Comparison of ENCODE assay signal across 7 mouse cellular contexts in the genomic region with DNA sequence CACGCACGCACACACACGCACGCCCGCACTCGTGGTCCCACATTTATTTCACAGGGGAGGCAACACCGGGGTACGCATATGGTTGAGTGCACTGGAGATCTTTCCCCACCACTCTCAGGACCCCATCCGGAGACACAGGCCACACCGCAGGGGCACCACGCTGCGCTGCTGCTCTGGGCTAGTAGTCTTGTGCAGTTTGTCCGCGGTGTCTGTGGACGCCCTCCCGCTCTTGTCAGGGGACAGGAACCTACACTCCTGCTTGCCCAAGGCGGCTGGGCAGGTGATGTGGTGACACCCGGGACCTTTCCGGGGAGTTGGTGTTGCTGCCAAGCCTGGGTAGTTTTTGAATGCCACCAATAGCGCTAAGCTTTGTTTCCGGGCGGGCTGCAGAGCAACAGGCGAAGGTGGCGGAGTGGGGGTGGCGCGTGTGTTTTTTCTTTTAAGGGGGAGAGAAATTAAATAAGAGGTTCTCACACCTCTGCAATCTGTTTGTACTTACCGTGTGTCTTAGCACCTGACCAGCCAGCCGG. TPM values are rescaled to one million over a fixed set of nuclear protein-coding genes. Genes with fewer than 3 reads are reported as not detected.
DNase-seq lines count a peak whose midpoint lies in the region; ATAC-seq and TF ChIP-seq lines count a peak whose summit lies in the region.

No protein-coding gene starts in this region.

- 0 out of 2 replicates have a peak, but pooled peaks cover under 1% of the 10 kb centered on the region for H3K4me1 ChIP-seq in lung, embryonic 14.5 days (ENCODE audit: insufficient read depth)
- peaks cover 4% of the 10 kb centered on the region; the same call in 1 of the 2 replicates for H3K4me1 ChIP-seq in lung, adult 2 months (ENCODE audit: control insufficient read depth, insufficient read depth, low read length)
- peaks cover 71% of the 10 kb centered on the region for H3K4me1 ChIP-seq in embryonic facial prominence, embryonic 13.5 days
- peaks cover 41% of the 10 kb centered on the region for H3K4me1 ChIP-seq in hindbrain, embryonic 13.5 days (replicated peaks)

- ATAC-seq in lung, embryonic 14.5 days (ENCODE audit: insufficient read depth): no peak
- ATAC-seq in embryonic facial prominence, embryonic 13.5 days (ENCODE audit: insufficient number of reproducible peaks, insufficient read depth, low FRiP score, low TSS enrichment, low read depth): no peak
- ATAC-seq in hindbrain, embryonic 13.5 days (ENCODE audit: low FRiP score): no peak

- TF ChIP-seq POLR2A in lung, adult 2 months (IDR thresholded peaks at IDR 0.05; ENCODE audit: borderline replicate concordance, extremely low read depth, low read depth, low read length): no peak

- H3K27me3 ChIP-seq in lung, embryonic 14.5 days (ENCODE audit: insufficient read depth, low read length): peaks cover 96% of the 10 kb centered on the region
- peaks cover 85% of the 10 kb centered on the region for H3K27me3 ChIP-seq in embryonic facial prominence, embryonic 13.5 days
- H3K27me3 ChIP-seq in hindbrain, embryonic 13.5 days: peaks cover 100% of the 10 kb centered on the region

- DNase-seq in lung, embryonic 14.5 days: no peak
- no peak for DNase-seq in lung, adult 2 months
- peak; percentile 45 to 47 for DNase-seq in natural killer cell, adult 2 months (ENCODE audit: low spot score in 2 of 2)
- DNase-seq in cerebellum, adult 18-20 months: no peak
- no peak for DNase-seq in spleen, postnatal 14 days (ENCODE audit: low spot score in 2 of 2)

- no peak for TF ChIP-seq CTCF in lung, embryonic 14.5 days (IDR thresholded peaks at IDR 0.05; ENCODE audit: low read depth)
- no peak for TF ChIP-seq CTCF in lung, adult 2 months (IDR thresholded peaks at IDR 0.05; ENCODE audit: insufficient read depth, low read length)

- peak overlapping the region; percentile 82 for H3K4me2 ChIP-seq in lung, embryonic 14.5 days
- peak overlapping the region; percentile 82 for H3K4me2 ChIP-seq in embryonic facial prominence, embryonic 13.5 days
- peak overlapping the region; percentile 58 for H3K4me2 ChIP-seq in hindbrain, embryonic 13.5 days

- H3K4me3 ChIP-seq in lung, embryonic 14.5 days (ENCODE audit: low read depth, low read length): peak overlapping the region; percentile 50
- no peak overlapping the region for H3K4me3 ChIP-seq in lung, adult 2 months (replicated peaks; ENCODE audit: extremely low read depth, low read depth, low read length)
- H3K4me3 ChIP-seq in embryonic facial prominence, embryonic 13.5 days: peak overlapping the region; percentile 66
- H3K4me3 ChIP-seq in hindbrain, embryonic 13.5 days: peak overlapping the region; percentile 38

- peak overlapping the region; percentile 27; the same call in 1 of the 2 replicates for H3K27ac ChIP-seq in lung, embryonic 14.5 days (ENCODE audit: low read depth)
- peak overlapping the region; percentile 89 for H3K27ac ChIP-seq in embryonic facial prominence, embryonic 13.5 days
- no peak overlapping the region for H3K27ac ChIP-seq in hindbrain, embryonic 13.5 days

- no peaks in the 10 kb centered on the region for H3K36me3 ChIP-seq in lung, embryonic 14.5 days (ENCODE audit: insufficient read depth)
- H3K36me3 ChIP-seq in embryonic facial prominence, embryonic 13.5 days: peaks cover 9% of the 10 kb centered on the region; the same call in 1 of the 2 replicates
- no peaks in the 10 kb centered on the region for H3K36me3 ChIP-seq in hindbrain, embryonic 13.5 days

- peak overlapping the region; percentile 54 for H3K9ac ChIP-seq in lung, embryonic 14.5 days
- H3K9ac ChIP-seq in embryonic facial prominence, embryonic 13.5 days: peak overlapping the region; percentile 87
- H3K9ac ChIP-seq in hindbrain, embryonic 13.5 days: no peak overlapping the region

- H3K9me3 ChIP-seq in lung, embryonic 14.5 days (ENCODE audit: low read depth, low read length): no peaks in the 10 kb centered on the region
- no peaks in the 10 kb centered on the region for H3K9me3 ChIP-seq in embryonic facial prominence, embryonic 13.5 days
- H3K9me3 ChIP-seq in hindbrain, embryonic 13.5 days: no peaks in the 10 kb centered on the region

- 2% methylated on average over 28 of the region's 28 CpGs for WGBS in lung, embryonic 14.5 days
- WGBS in lung, adult 2 months: 6% methylated on average over 24 of the region's 28 CpGs
- 2% methylated on average over 28 of the region's 28 CpGs for WGBS in embryonic facial prominence, embryonic 13.5 days
- 2% methylated on average over 28 of the region's 28 CpGs for WGBS in hindbrain, embryonic 13.5 days

RNA-seq across cellular contexts. Expression of a gene that starts 1.5 kb away (rescaled TPM):
- polyA plus RNA-seq in lung, embryonic 14.5 days (2014; fragmentation: Nextera tagmentation; extraction: Ambion mirVana): 151 and 165 TPM in 2 replicates
- polyA plus RNA-seq in lung, adult 2 months (2012; rRNA removed): 27.7 and 34.3 TPM in 2 replicates
- polyA plus RNA-seq in embryonic facial prominence, embryonic 13.5 days (2015; fragmentation: Nextera tagmentation; extraction: Ambion mirVana): 152 and 159 TPM in 2 replicates
- polyA plus RNA-seq in hindbrain, embryonic 13.5 days (2015; fragmentation: Nextera tagmentation; extraction: Ambion mirVana): 2.2 and 2.9 TPM in 2 replicates

RNA-seq across cellular contexts. Expression of a gene that starts 7.3 kb away (rescaled TPM):
- polyA plus RNA-seq in lung, embryonic 14.5 days (2014; fragmentation: Nextera tagmentation; extraction: Ambion mirVana): 6.7 and 8.3 TPM in 2 replicates
- 10.5 and 12.2 TPM in 2 replicates for polyA plus RNA-seq in lung, adult 2 months (2012; rRNA removed)
- polyA plus RNA-seq in embryonic facial prominence, embryonic 13.5 days (2015; fragmentation: Nextera tagmentation; extraction: Ambion mirVana): 32.3 and 34.8 TPM in 2 replicates
- 78.5 and 78.8 TPM in 2 replicates for polyA plus RNA-seq in hindbrain, embryonic 13.5 days (2015; fragmentation: Nextera tagmentation; extraction: Ambion mirVana)

RNA-seq across cellular contexts. Expression of a gene that starts 12.1 kb away (rescaled TPM):
- polyA plus RNA-seq in lung, embryonic 14.5 days (2014; fragmentation: Nextera tagmentation; extraction: Ambion mirVana): 113 and 126 TPM in 2 replicates
- 145 and 178 TPM in 2 replicates for polyA plus RNA-seq in lung, adult 2 months (2012; rRNA removed)
- polyA plus RNA-seq in embryonic facial prominence, embryonic 13.5 days (2015; fragmentation: Nextera tagmentation; extraction: Ambion mirVana): 169 and 178 TPM in 2 replicates
- 147 and 148 TPM in 2 replicates for polyA plus RNA-seq in hindbrain, embryonic 13.5 days (2015; fragmentation: Nextera tagmentation; extraction: Ambion mirVana)

RNA-seq across cellular contexts. Expression of a gene that starts 16.1 kb away (rescaled TPM):
- 964 and 1,036 TPM in 2 replicates for polyA plus RNA-seq in lung, embryonic 14.5 days (2014; fragmentation: Nextera tagmentation; extraction: Ambion mirVana)
- polyA plus RNA-seq in lung, adult 2 months (2012; rRNA removed): 370 and 371 TPM in 2 replicates
- polyA plus RNA-seq in embryonic facial prominence, embryonic 13.5 days (2015; fragmentation: Nextera tagmentation; extraction: Ambion mirVana): 987 and 1,032 TPM in 2 replicates
- 715 and 758 TPM in 2 replicates for polyA plus RNA-seq in hindbrain, embryonic 13.5 days (2015; fragmentation: Nextera tagmentation; extraction: Ambion mirVana)

RNA-seq across cellular contexts. Expression of a gene that starts 17.7 kb away (rescaled TPM):
- 21.8 and 24.4 TPM in 2 replicates for polyA plus RNA-seq in lung, embryonic 14.5 days (2014; fragmentation: Nextera tagmentation; extraction: Ambion mirVana)
- polyA plus RNA-seq in lung, adult 2 months (2012; rRNA removed): 51.3 and 57.2 TPM in 2 replicates
- 28.2 and 30.8 TPM in 2 replicates for polyA plus RNA-seq in embryonic facial prominence, embryonic 13.5 days (2015; fragmentation: Nextera tagmentation; extraction: Ambion mirVana)
- 24.3 and 25.8 TPM in 2 replicates for polyA plus RNA-seq in hindbrain, embryonic 13.5 days (2015; fragmentation: Nextera tagmentation; extraction: Ambion mirVana)

Comparison
In these comparisons a context has a peak if more than half of its experiments do, and no peak if none do; other contexts are left out.
1. DNase-seq: peak in natural killer cell, adult 2 months (2 of 2); none in lung, embryonic 14.5 days (single experiment), lung, adult 2 months (single experiment), cerebellum, adult 18-20 months (0 of 2) and spleen, postnatal 14 days (0 of 2).
2. Peak in every context shown above with its lines, with median percentiles within 50 percentile points of each other: H3K4me2 ChIP-seq.